Mouse (Mus musculus) WW6 (cell line): ENCODE measurements around the gene Olfr1564.
"Not testable (repeated sequence)": the region's sequence is repeated elsewhere in the genome, so short reads cannot be mapped to it uniquely, and the experiment has no call there.

Source experiments
- DNase-seq: peaks from one replicate; pipeline ENCODE4 v3.0.0-alpha.2; 2013; ENCODE audit warnings: low read depth, low spot score

The Olfr1564 gene

GRCm38 (mm10) chr17:33221590-33221989, at the start of gene Olfr1564:
Olfr1564 (minus strand) TSS chr17:33221690.
- DNase-seq: no peak

- no peak for DNase-seq
Measured at GRCm38 (mm10) chr17:33268907-33269306, 47.4 kb upstream of the Olfr1564 start.

- no peak for DNase-seq
Measured at GRCm38 (mm10) chr17:33264376-33264775, 42.9 kb upstream of the Olfr1564 start, which contains the start of gene Olfr63. Olfr63 (plus strand) TSS chr17:33264676.

GRCm38 (mm10) chr17:33255319-33255657, 33.8 kb upstream of the Olfr1564 start:
- not testable (repeated sequence) for DNase-seq

- not testable (repeated sequence) for DNase-seq
Measured at GRCm38 (mm10) chr17:33254530-33255318, 33.2 kb upstream of the Olfr1564 start, which contains the start of gene Zfp955a. Zfp955a (minus strand) TSS chr17:33255145.

GRCm38 (mm10) chr17:33236646-33237045, 15.2 kb upstream of the Olfr1564 start:
- DNase-seq: not testable (repeated sequence)

GRCm38 (mm10) chr17:33191002-33191401, 30.5 kb downstream of the Olfr1564 start, which contains the start of gene Olfr239:
Olfr239 (plus strand) TSS chr17:33191302.
- DNase-seq: not testable (repeated sequence)

GRCm38 (mm10) chr17:33168147-33168546, 53.3 kb downstream of the Olfr1564 start, which contains the start of gene Olfr55:
Olfr55 (plus strand) TSS chr17:33168447.
- not testable (repeated sequence) for DNase-seq
